Mouse (Mus musculus) layer of hippocampus, adult 8-10 months (tissue): ENCODE measurements around the gene Tfg. TPM values are rescaled to one million over a fixed set of nuclear protein-coding genes. Genes with fewer than 3 reads are reported as not detected.

Experiments used
- DNase-seq, 2 experiments: peaks; one replicate each; pipeline ENCODE4 v3.0.0; 2022; ENCODE audit warnings: low spot score in 2 of 2
- total RNA-seq, 4 experiments: library from RNA; stranded (reverse); gene quantifications; 2 replicates each; pipeline ENCODE4 v1.2.4; 2022

Gene Tfg
- total RNA-seq, 4 experiments from 2014 or later: 55.4 to 63.5 (median 58.6) TPM

GRCm38 (mm10) chr16:56646382-56647172 lies 70.7 kb downstream of the Tfg start:
- DNase-seq: no peak

- no peak for DNase-seq
These were observed 72.0 kb downstream of the Tfg start for GRCm38 (mm10) chr16:56645251-56645650.

Other genes with a start within 250 kb of the Tfg start
- 1 to 10 TPM; 1.4 to 2.5 (median 2.0) TPM for gene Abi3bp, start 239.6 kb downstream of the Tfg start, total RNA-seq
- gene Adgrg7, start 78.4 kb upstream of the Tfg start, total RNA-seq: under 1 TPM in 1 of 4 experiments, not detected in 3; 0.16 TPM
- 1 to 10 TPM in 2 of 4 experiments, under 1 TPM in 2; 0.47 to 1.1 (median 0.80) TPM for gene Tmem45a, start 168.7 kb upstream of the Tfg start, total RNA-seq
- gene Lnp1, start 210.6 kb upstream of the Tfg start, total RNA-seq: 1 to 10 TPM in 3 of 4 experiments, under 1 TPM in 1; 0.87 to 4.1 (median 1.9) TPM